Mouse (Mus musculus) G1E (cell line): Measurements from ENCODE around the gene Zg16.

Experiments used
- CTCF ChIP-seq: IDR thresholded peaks from 2 replicates; pipeline ENCODE4 v1.5.1; 2012; ENCODE audit warnings: low read depth, low read length, inconsistent platforms, mixed read lengths
- GATA1 ChIP-seq: IDR thresholded peaks from 2 replicates; pipeline ENCODE4 v1.6.1; 2012; ENCODE audit warnings: borderline replicate concordance, low read length, inconsistent platforms, mixed read lengths
- GATA2 ChIP-seq: IDR thresholded peaks from 2 replicates; pipeline ENCODE4 v1.6.1; 2012; ENCODE audit warnings: low read depth, low read length, inconsistent platforms, borderline replicate concordance
- POLR2AphosphoS5 ChIP-seq: IDR thresholded peaks from 2 replicates; pipeline ENCODE4 v1.6.1; 2012; ENCODE audit warnings: low read depth, low read length, inconsistent platforms; ENCODE audit not compliant: insufficient replicate concordance
- TAL1 ChIP-seq: conservative IDR thresholded peaks from 2 replicates; pipeline ENCODE4 v1.6.1; 2012; ENCODE audit warnings: low read depth, low read length, inconsistent platforms, mixed read lengths

- TF ChIP-seq GATA1 (no peak), CTCF (peak; percentile 81), POLR2AphosphoS5 (no peak), TAL1 (no peak), GATA2 (no peak)
These were observed 23.3 kb upstream of the Zg16 start for GRCm38 (mm10) chr7:127110239-127111007.
